Mouse (Mus musculus): ENCODE measurements around the gene Pcsk2. TPM values are rescaled to one million over a fixed set of nuclear protein-coding genes. Genes with fewer than 3 reads are reported as not detected.

Pcsk2 gene
- polyA plus RNA-seq, 1 experiment = 0.25 TPM

DNA sequence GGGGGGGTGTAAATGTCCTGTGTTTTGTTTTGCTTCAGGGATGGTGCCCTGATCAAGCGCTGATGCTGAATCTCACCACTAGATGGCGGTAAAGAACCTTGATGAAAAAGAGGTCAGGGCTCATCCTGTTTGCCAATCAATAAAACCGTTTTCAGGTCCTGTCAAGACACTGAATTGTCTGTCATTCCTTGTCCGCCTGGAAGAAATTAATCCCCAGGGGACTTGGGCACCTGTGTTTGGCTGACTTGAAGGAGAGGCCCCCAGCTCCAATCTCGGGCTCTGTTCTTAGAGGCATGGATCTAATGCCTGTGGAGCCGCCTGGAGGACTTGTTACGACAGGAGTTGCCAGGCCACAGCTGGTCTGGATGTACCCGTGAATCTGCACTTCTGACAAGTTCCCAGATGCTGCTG, 291.3 kb downstream of the Pcsk2 start:
- H3K4me3 ChIP-seq (replicated peaks; ENCODE audit: extremely low read depth, low read depth, low read length) = no peak overlapping the region
- DNase-seq = peak; percentile 60
- H3K4me1 ChIP-seq (ENCODE audit: control insufficient read depth, insufficient read depth, low read length) = peaks cover 4% of the 10 kb centered on the region; the same call in 1 of the 2 replicates
- TF ChIP-seq POLR2A (IDR thresholded peaks at IDR 0.05; ENCODE audit: borderline replicate concordance, extremely low read depth, low read depth, low read length) (no peak), CTCF (IDR thresholded peaks at IDR 0.05; ENCODE audit: insufficient read depth, low read length) (peak; percentile 59)
- 3% methylated on average over 8 of the region's 8 CpGs for WGBS

DNA sequence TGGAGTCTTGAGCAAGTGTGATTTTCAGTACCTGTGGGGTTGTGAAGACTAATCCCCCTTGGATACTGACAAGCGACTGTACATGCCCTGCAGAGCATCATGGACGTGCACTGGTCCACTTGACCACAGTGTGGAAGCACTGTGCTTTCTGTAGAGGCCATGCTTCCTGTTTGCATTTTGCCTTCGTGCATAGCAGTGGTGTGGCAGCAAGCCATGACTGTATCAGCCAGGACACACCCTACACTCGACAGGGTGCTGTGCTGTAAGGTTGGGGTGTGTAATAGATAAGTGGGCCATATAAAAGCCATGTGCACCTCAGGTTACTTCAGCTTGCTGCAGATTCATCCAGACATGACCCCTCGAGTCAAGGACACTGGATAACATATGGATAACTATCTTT, 292.7 kb downstream of the Pcsk2 start:
- DNase-seq = peak; percentile 61
- TF ChIP-seq CTCF (IDR thresholded peaks at IDR 0.05; ENCODE audit: insufficient read depth, low read length) (peak; percentile 84), POLR2A (IDR thresholded peaks at IDR 0.05; ENCODE audit: borderline replicate concordance, extremely low read depth, low read depth, low read length) (no peak)
- WGBS = 29% methylated on average over 5 of the region's 5 CpGs
- H3K4me1 ChIP-seq (ENCODE audit: control insufficient read depth, insufficient read depth, low read length) = peaks cover 4% of the 10 kb centered on the region; the same call in 1 of the 2 replicates
- no peak overlapping the region for H3K4me3 ChIP-seq (replicated peaks; ENCODE audit: extremely low read depth, low read depth, low read length)

DNA sequence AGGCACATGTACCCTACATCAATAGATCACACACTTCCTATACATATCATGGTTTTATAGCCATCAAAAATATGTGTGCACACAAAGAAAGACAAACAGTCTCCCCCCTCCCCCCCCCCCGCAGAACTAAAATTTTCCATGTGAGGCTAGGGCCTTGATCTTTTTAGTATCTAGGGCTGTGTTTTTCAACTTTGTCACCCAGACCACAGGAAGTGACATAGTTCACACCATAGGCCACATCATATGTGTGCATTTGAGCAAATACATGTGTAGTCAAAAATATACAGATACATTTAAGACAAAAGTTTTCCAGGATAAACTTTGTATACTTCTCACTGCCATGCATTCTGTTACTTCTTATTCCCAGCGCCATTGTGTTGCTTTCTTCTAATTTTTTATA, 293.5 kb downstream of the Pcsk2 start:
- DNase-seq = no peak
- 84% methylated on average over 2 of the region's 2 CpGs for WGBS

DNA sequence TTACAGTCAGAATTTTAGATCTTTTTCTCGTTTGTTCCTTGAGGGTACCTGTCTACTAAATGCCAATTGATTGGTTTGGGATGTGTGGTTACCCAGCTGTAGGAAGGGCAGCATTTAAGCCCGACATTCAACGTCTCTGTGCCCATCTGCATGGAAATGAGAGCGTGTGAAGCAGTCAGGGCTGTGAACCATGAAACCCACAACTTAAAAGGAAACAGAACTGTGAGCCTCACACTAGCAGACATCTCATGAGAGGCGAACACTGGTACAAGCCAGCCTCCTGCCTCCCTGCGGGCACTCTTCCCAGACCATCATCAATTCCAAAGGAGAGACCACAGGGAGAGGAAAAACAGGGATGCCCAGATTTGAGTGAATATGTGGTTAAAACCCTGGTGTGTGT, 294.9 kb downstream of the Pcsk2 start:
- WGBS = 89% methylated on average over 6 of the region's 6 CpGs
- TF ChIP-seq POLR2A (IDR thresholded peaks at IDR 0.05; ENCODE audit: borderline replicate concordance, extremely low read depth, low read depth, low read length) = no peak
- TF ChIP-seq CTCF (IDR thresholded peaks at IDR 0.05; ENCODE audit: insufficient read depth, low read length) = no peak
- Histone ChIP-seq H3K4me3 (replicated peaks; ENCODE audit: extremely low read depth, low read depth, low read length) (no peak overlapping the region), H3K4me1 (ENCODE audit: control insufficient read depth, insufficient read depth, low read length) (peaks cover 4% of the 10 kb centered on the region)
- no peak for DNase-seq

More for the DNA sequence above, 293.5 kb downstream of the Pcsk2 start:
- no peak overlapping the region for H3K4me3 ChIP-seq (replicated peaks; ENCODE audit: extremely low read depth, low read depth, low read length)
- H3K4me1 ChIP-seq (ENCODE audit: control insufficient read depth, insufficient read depth, low read length) = peaks cover 4% of the 10 kb centered on the region; the same call in 1 of the 2 replicates
- no peak for TF ChIP-seq POLR2A (IDR thresholded peaks at IDR 0.05; ENCODE audit: borderline replicate concordance, extremely low read depth, low read depth, low read length)
- TF ChIP-seq CTCF (IDR thresholded peaks at IDR 0.05; ENCODE audit: insufficient read depth, low read length) = no peak

DNA sequence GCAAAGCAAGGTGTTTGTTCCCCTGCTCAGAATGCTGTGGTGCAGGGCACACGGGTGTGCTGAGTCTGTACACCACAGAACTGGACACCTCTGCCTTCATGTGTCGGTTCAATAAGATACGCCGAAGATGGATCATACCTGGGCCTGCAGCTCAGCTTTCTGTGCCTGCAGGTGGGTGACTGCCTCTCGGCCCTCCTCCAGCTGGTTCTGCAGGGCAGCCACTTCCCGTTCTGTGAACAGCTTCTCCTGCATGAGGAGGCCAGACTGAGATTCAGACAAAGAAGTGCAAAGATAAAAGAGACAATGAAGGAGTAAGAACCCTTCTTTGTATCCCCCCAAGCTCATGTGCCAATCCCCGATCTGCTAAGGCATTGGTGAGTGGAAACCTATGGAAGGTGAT, 295.6 kb downstream of the Pcsk2 start:
- H3K4me1 ChIP-seq (ENCODE audit: control insufficient read depth, insufficient read depth, low read length) = peaks cover 9% of the 10 kb centered on the region
- 89% methylated on average over 7 of the region's 7 CpGs for WGBS
- H3K4me3 ChIP-seq (replicated peaks; ENCODE audit: extremely low read depth, low read depth, low read length) = no peak overlapping the region
- no peak for TF ChIP-seq CTCF (IDR thresholded peaks at IDR 0.05; ENCODE audit: insufficient read depth, low read length)
- TF ChIP-seq POLR2A (IDR thresholded peaks at IDR 0.05; ENCODE audit: borderline replicate concordance, extremely low read depth, low read depth, low read length) = no peak
- no peak for DNase-seq

DNA sequence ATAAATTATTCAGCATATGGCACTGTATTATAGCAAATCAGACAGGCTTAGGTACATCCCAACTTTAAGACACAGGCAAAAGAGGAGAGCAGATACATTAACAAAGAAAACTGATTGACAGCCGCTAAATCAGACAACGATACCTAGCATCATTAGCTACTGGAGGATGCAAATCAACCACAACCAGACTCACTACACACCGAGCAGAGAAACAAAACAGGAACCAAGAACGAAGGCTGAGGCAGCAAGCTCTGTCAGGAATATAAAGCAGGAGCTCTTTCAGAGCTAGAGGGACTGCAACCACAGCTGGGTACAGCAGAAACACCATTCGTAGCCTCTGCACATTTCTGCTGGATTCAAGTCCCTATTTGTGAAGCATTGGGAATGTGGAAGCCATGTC, 298.8 kb downstream of the Pcsk2 start:
- no peak for DNase-seq
- Histone ChIP-seq H3K4me1 (ENCODE audit: control insufficient read depth, insufficient read depth, low read length) (peaks cover 8% of the 10 kb centered on the region), H3K4me3 (replicated peaks; ENCODE audit: extremely low read depth, low read depth, low read length) (no peak overlapping the region)
- TF ChIP-seq POLR2A (IDR thresholded peaks at IDR 0.05; ENCODE audit: borderline replicate concordance, extremely low read depth, low read depth, low read length) (no peak), CTCF (IDR thresholded peaks at IDR 0.05; ENCODE audit: insufficient read depth, low read length) (no peak)
- 78% methylated on average over 5 of the region's 5 CpGs for WGBS

DNA sequence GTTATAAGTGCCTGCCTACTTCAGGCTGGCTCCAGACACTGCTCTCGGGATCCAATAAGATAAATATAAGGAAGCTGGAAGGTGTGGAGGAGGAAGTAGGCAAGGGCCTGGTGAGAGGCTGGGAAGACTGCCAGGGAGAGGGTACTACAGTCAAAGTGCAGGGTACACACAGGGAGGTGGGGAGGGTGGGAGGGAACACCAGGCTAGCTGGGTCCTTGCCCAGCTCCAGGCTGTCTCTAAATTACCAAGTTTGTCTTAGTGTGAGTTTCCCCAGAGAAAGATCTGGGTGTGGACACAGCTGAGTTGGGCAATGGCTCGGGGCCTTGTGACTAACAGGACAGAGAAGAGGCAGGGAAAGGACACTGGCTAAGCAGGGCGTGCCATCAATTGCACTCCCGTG, 300.8 kb downstream of the Pcsk2 start:
- H3K4me3 ChIP-seq (replicated peaks; ENCODE audit: extremely low read depth, low read depth, low read length) = no peak overlapping the region
- 17% methylated on average over 4 of the region's 4 CpGs for WGBS
- peaks cover 8% of the 10 kb centered on the region for H3K4me1 ChIP-seq (ENCODE audit: control insufficient read depth, insufficient read depth, low read length)
- peak; percentile 69 for DNase-seq
- TF ChIP-seq POLR2A (IDR thresholded peaks at IDR 0.05; ENCODE audit: borderline replicate concordance, extremely low read depth, low read depth, low read length) (no peak; the same call in 1 of the 2 replicates), CTCF (IDR thresholded peaks at IDR 0.05; ENCODE audit: insufficient read depth, low read length) (no peak)

DNA sequence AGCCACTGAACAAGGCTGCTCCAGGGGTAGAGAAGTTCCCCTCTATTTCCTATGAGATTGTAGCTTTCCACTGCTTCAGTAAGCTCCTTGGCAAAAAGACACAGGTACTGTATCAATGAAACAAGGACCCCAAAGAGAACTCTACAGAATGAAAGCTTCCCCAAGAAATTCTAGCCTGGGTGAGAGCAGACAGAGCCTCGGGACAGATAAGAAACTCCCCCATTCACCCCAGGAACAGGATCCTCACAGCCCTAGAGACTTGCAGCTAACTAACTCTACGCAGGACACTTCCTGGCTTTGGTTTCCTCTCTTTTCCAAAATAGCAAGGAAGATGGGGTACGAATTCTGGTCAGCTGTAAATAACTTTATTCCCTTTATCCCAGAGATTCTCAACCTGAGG, 301.3 kb downstream of the Pcsk2 start:
- no peak for DNase-seq
- TF ChIP-seq POLR2A (IDR thresholded peaks at IDR 0.05; ENCODE audit: borderline replicate concordance, extremely low read depth, low read depth, low read length) (no peak), CTCF (IDR thresholded peaks at IDR 0.05; ENCODE audit: insufficient read depth, low read length) (no peak)
- 36% methylated on average over 3 of the region's 3 CpGs for WGBS

DNA sequence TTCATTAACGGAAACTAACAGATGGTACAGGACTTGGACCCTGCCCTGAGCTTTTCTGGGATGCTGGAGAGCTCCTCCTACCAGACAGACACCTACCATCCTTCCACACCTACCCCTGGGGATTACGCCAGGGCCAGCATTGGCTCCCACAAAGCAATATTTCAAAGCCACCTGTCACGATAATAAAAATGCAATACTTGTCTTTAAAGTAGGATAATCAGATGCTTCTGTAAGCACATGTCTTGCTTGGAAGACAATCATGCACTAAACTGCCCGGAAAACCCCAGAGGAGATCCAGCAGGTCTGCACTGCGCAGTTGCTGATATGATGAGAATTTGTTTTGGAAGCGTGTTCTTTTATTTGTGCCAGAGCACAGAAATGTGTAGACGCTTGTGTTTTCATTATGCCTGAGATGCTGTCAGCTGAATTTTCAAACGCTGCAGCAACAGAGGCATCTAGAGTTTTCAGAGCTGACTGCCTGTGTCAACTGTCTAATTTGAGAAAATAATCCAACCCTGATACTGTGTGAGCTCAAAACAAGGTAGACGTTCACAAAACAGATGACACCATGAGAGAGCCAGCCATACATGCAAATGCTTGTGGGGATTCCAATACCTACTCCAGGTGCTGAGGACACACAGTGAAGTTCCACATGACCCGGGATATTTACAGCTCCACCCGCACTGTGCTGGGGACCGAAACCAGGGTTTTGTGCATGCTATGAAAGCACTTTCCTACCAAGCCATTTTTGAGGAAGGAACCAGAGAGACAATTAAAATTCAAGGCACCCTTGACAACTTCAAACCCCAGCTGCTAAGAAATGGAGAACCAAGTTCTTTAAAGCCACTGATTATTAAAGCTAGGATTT, 305.6 kb downstream of the Pcsk2 start:
- WGBS = 76% methylated on average over 12 of the region's 12 CpGs
- Histone ChIP-seq H3K4me1 (ENCODE audit: control insufficient read depth, insufficient read depth, low read length) (peaks cover 10% of the 10 kb centered on the region), H3K4me3 (replicated peaks; ENCODE audit: extremely low read depth, low read depth, low read length) (no peak overlapping the region)
- DNase-seq = no peak
- TF ChIP-seq CTCF (IDR thresholded peaks at IDR 0.05; ENCODE audit: insufficient read depth, low read length) (no peak), POLR2A (IDR thresholded peaks at IDR 0.05; ENCODE audit: borderline replicate concordance, extremely low read depth, low read depth, low read length) (no peak)

More for the DNA sequence above, 301.3 kb downstream of the Pcsk2 start:
- Histone ChIP-seq H3K4me1 (ENCODE audit: control insufficient read depth, insufficient read depth, low read length) (peaks cover 8% of the 10 kb centered on the region), H3K4me3 (replicated peaks; ENCODE audit: extremely low read depth, low read depth, low read length) (no peak overlapping the region)

Data from lung, adult 2 months (tissue).